Mouse (Mus musculus): ENCODE data around the gene Ube2e2. TPM values are rescaled to one million over a fixed set of nuclear protein-coding genes. Genes with fewer than 3 reads are reported as not detected.
A peak's percentile ranks its signal among the peaks of the same experiment; 100 is the strongest.

Gene Ube2e2
- polyA plus RNA-seq (2016; fragmentation: Nextera tagmentation; extraction: Ambion mirVana): 49.2 and 53.3 TPM in 2 replicates

- Histone ChIP-seq H3K27me3 (ENCODE audit: insufficient read depth, poor library complexity, severe bottlenecking) (no peaks in the 10 kb centered on the region), H3K27ac (peak within 1 kb of the TSS; percentile 89), H3K4me1 (replicated peaks) (peaks cover 11% of the 10 kb centered on the region), H3K9me3 (peaks cover 4% of the 10 kb centered on the region; the same call in 1 of the 2 replicates), H3K4me3 (peak within 1 kb of the TSS; percentile 66), H3K36me3 (no peaks in the 10 kb centered on the region)
- 2% methylated on average over 22 of the region's 22 CpGs for WGBS
- no peak for DNase-seq (ENCODE audit: low spot score)
These were observed at the start of gene Ube2e2 for GRCm38 (mm10) chr14:18893947-18894445. Gene Ube2e2 (minus strand): TSS chr14:18894267.

- Histone ChIP-seq H3K4me3 (no peak overlapping the region), H3K27ac (no peak overlapping the region), H3K9me3 (0 out of 2 replicates have a peak, but pooled peaks cover 5% of the 10 kb centered on the region), H3K36me3 (no peaks in the 10 kb centered on the region), H3K27me3 (ENCODE audit: insufficient read depth, poor library complexity, severe bottlenecking) (no peaks in the 10 kb centered on the region), H3K4me1 (replicated peaks) (no peaks in the 10 kb centered on the region)
- DNase-seq (ENCODE audit: low spot score): no peak
These were observed 46.0 kb upstream of the Ube2e2 start for GRCm38 (mm10) chr14:18940068-18940467.

- no peaks in the 10 kb centered on the region for H3K36me3 ChIP-seq
- DNase-seq (ENCODE audit: low spot score): no peak
- H3K27me3 ChIP-seq (ENCODE audit: insufficient read depth, poor library complexity, severe bottlenecking): no peaks in the 10 kb centered on the region
- H3K9me3 ChIP-seq: no peaks in the 10 kb centered on the region
- H3K27ac ChIP-seq: no peak overlapping the region
- H3K4me3 ChIP-seq: no peak overlapping the region
- no peaks in the 10 kb centered on the region for H3K4me1 ChIP-seq (replicated peaks)
These were observed 9.5 kb upstream of the Ube2e2 start for GRCm38 (mm10) chr14:18903553-18903952.

- Histone ChIP-seq H3K9me3 (peaks cover 4% of the 10 kb centered on the region; the same call in 1 of the 2 replicates), H3K4me1 (replicated peaks) (peaks cover 11% of the 10 kb centered on the region), H3K4me3 (peak overlapping the region; percentile 66), H3K27ac (peak overlapping the region; percentile 89), H3K36me3 (no peaks in the 10 kb centered on the region), H3K27me3 (ENCODE audit: insufficient read depth, poor library complexity, severe bottlenecking) (no peaks in the 10 kb centered on the region)
- under 1% methylated on average over 88 of the region's 116 CpGs for WGBS
- peak; percentile 88 for DNase-seq (ENCODE audit: low spot score)
These were observed 733 bp downstream of the Ube2e2 start for GRCm38 (mm10) chr14:18893121-18893946.

- 0 out of 2 replicates have a peak, but pooled peaks cover 3% of the 10 kb centered on the region for H3K36me3 ChIP-seq
- WGBS: 89% methylated on average over 5 of the region's 5 CpGs
- no peaks in the 10 kb centered on the region for H3K27me3 ChIP-seq (ENCODE audit: insufficient read depth, poor library complexity, severe bottlenecking)
- H3K4me1 ChIP-seq (replicated peaks): peaks cover 11% of the 10 kb centered on the region
- no peak overlapping the region for H3K4me3 ChIP-seq
- no peak overlapping the region for H3K27ac ChIP-seq
- H3K9me3 ChIP-seq: no peaks in the 10 kb centered on the region
- no peak for DNase-seq (ENCODE audit: low spot score)
These were observed 4.5 kb downstream of the Ube2e2 start for GRCm38 (mm10) chr14:18889571-18889970.

GRCm38 (mm10) chr14:18882493-18882892 lies 11.6 kb downstream of the Ube2e2 start:
- 88% methylated on average over 1 of the region's 1 CpGs for WGBS
- H3K27ac ChIP-seq: no peak overlapping the region
- DNase-seq (ENCODE audit: low spot score): no peak

GRCm38 (mm10) chr14:18870716-18871115 lies 23.4 kb downstream of the Ube2e2 start:
- Histone ChIP-seq H3K27me3 (ENCODE audit: insufficient read depth, poor library complexity, severe bottlenecking) (no peaks in the 10 kb centered on the region), H3K27ac (no peak overlapping the region), H3K4me3 (no peak overlapping the region), H3K36me3 (no peaks in the 10 kb centered on the region), H3K4me1 (replicated peaks) (no peaks in the 10 kb centered on the region), H3K9me3 (peaks cover 40% of the 10 kb centered on the region)
- WGBS: 88% methylated on average over 1 of the region's 1 CpGs
- no peak for DNase-seq (ENCODE audit: low spot score)

More at GRCm38 (mm10) chr14:18882493-18882892, 11.6 kb downstream of the Ube2e2 start:
- H3K27me3 ChIP-seq (ENCODE audit: insufficient read depth, poor library complexity, severe bottlenecking): no peaks in the 10 kb centered on the region
- H3K9me3 ChIP-seq: no peaks in the 10 kb centered on the region
- H3K4me3 ChIP-seq: no peak overlapping the region
- no peaks in the 10 kb centered on the region for H3K4me1 ChIP-seq (replicated peaks)
- H3K36me3 ChIP-seq: 0 out of 2 replicates have a peak, but pooled peaks cover 2% of the 10 kb centered on the region

- no peaks in the 10 kb centered on the region for H3K4me1 ChIP-seq (replicated peaks)
- H3K27ac ChIP-seq: no peak overlapping the region
- no peaks in the 10 kb centered on the region for H3K36me3 ChIP-seq
- 87% methylated on average over 1 of the region's 1 CpGs for WGBS
- no peaks in the 10 kb centered on the region for H3K27me3 ChIP-seq (ENCODE audit: insufficient read depth, poor library complexity, severe bottlenecking)
- H3K4me3 ChIP-seq: no peak overlapping the region
- DNase-seq (ENCODE audit: low spot score): no peak
- H3K9me3 ChIP-seq: no peaks in the 10 kb centered on the region
These were observed 65.4 kb downstream of the Ube2e2 start for GRCm38 (mm10) chr14:18828661-18829060.

GRCm38 (mm10) chr14:18826753-18827152 lies 67.3 kb downstream of the Ube2e2 start:
- H3K4me3 ChIP-seq: no peak overlapping the region
- no peaks in the 10 kb centered on the region for H3K4me1 ChIP-seq (replicated peaks)
- no peak overlapping the region for H3K27ac ChIP-seq
- DNase-seq (ENCODE audit: low spot score): no peak
- no peaks in the 10 kb centered on the region for H3K9me3 ChIP-seq
- H3K27me3 ChIP-seq (ENCODE audit: insufficient read depth, poor library complexity, severe bottlenecking): no peaks in the 10 kb centered on the region
- H3K36me3 ChIP-seq: no peaks in the 10 kb centered on the region

- Histone ChIP-seq H3K27me3 (ENCODE audit: insufficient read depth, poor library complexity, severe bottlenecking) (no peaks in the 10 kb centered on the region), H3K4me1 (replicated peaks) (no peaks in the 10 kb centered on the region), H3K9me3 (no peaks in the 10 kb centered on the region), H3K4me3 (no peak overlapping the region), H3K27ac (no peak overlapping the region), H3K36me3 (no peaks in the 10 kb centered on the region)
- no peak for DNase-seq (ENCODE audit: low spot score)
- WGBS: 74% methylated on average over 6 of the region's 6 CpGs
These were observed 73.4 kb downstream of the Ube2e2 start for GRCm38 (mm10) chr14:18820713-18821112.

GRCm38 (mm10) chr14:18796857-18797256 lies 97.2 kb downstream of the Ube2e2 start:
- H3K27ac ChIP-seq: no peak overlapping the region
- 0 out of 2 replicates have a peak, but pooled peaks cover 3% of the 10 kb centered on the region for H3K9me3 ChIP-seq
- no peaks in the 10 kb centered on the region for H3K27me3 ChIP-seq (ENCODE audit: insufficient read depth, poor library complexity, severe bottlenecking)
- no peak for DNase-seq (ENCODE audit: low spot score)
- no peaks in the 10 kb centered on the region for H3K4me1 ChIP-seq (replicated peaks)
- no peaks in the 10 kb centered on the region for H3K36me3 ChIP-seq
- H3K4me3 ChIP-seq: no peak overlapping the region

- 0 out of 2 replicates have a peak, but pooled peaks cover 3% of the 10 kb centered on the region for H3K9me3 ChIP-seq
- no peak for DNase-seq (ENCODE audit: low spot score)
- no peaks in the 10 kb centered on the region for H3K27me3 ChIP-seq (ENCODE audit: insufficient read depth, poor library complexity, severe bottlenecking)
- H3K4me1 ChIP-seq (replicated peaks): no peaks in the 10 kb centered on the region
- no peaks in the 10 kb centered on the region for H3K36me3 ChIP-seq
- 69% methylated on average over 2 of the region's 2 CpGs for WGBS
- H3K27ac ChIP-seq: no peak overlapping the region
- no peak overlapping the region for H3K4me3 ChIP-seq
These were observed 98.3 kb downstream of the Ube2e2 start for GRCm38 (mm10) chr14:18795787-18796186.

- Histone ChIP-seq H3K27ac (no peak overlapping the region), H3K9me3 (no peaks in the 10 kb centered on the region), H3K36me3 (no peaks in the 10 kb centered on the region), H3K4me3 (no peak overlapping the region), H3K27me3 (ENCODE audit: insufficient read depth, poor library complexity, severe bottlenecking) (no peaks in the 10 kb centered on the region), H3K4me1 (replicated peaks) (no peaks in the 10 kb centered on the region)
- DNase-seq (ENCODE audit: low spot score): no peak
- 91% methylated on average over 3 of the region's 3 CpGs for WGBS
These were observed 114.9 kb downstream of the Ube2e2 start for GRCm38 (mm10) chr14:18778993-18779675.
